Mouse (Mus musculus) layer of hippocampus, adult 2 months (tissue): ENCODE results near the gene Hist3h2ba. TPM values are rescaled to one million over a fixed set of nuclear protein-coding genes. Genes with fewer than 3 reads are reported as not detected.
"Not testable (repeated sequence)": the region's sequence is repeated elsewhere in the genome, so short reads cannot be mapped to it uniquely, and the experiment has no call there.

ENCODE experiments used
- DNase-seq, 2 experiments: peaks; one replicate each; pipeline ENCODE4 v3.0.0; 2022; ENCODE audit warnings: low spot score in 2 of 2
- H3K27ac ChIP-seq: fragments of 200-600 bp; 2 replicates; pipeline ENCODE4 v1.8.1; 2022
- H3K4me3 ChIP-seq: fragments of 200-600 bp; 2 replicates; pipeline ENCODE4 v1.8.1; 2022; ENCODE audit warnings: mild to moderate bottlenecking
- CTCF ChIP-seq: fragments of 200-600 bp; conservative IDR thresholded peaks from 2 replicates; pipeline ENCODE4 v1.8.1; 2022; ENCODE audit warnings: antibody characterized with exemption, mild to moderate bottlenecking, moderate library complexity
- total RNA-seq, 2 experiments: library from RNA; stranded (reverse); gene quantifications; 2 replicates each; pipeline ENCODE4 v1.2.3; 2021

Gene Hist3h2ba
- total RNA-seq, 2 experiments from 2014 or later = 91.3 to 103 TPM

DNA sequence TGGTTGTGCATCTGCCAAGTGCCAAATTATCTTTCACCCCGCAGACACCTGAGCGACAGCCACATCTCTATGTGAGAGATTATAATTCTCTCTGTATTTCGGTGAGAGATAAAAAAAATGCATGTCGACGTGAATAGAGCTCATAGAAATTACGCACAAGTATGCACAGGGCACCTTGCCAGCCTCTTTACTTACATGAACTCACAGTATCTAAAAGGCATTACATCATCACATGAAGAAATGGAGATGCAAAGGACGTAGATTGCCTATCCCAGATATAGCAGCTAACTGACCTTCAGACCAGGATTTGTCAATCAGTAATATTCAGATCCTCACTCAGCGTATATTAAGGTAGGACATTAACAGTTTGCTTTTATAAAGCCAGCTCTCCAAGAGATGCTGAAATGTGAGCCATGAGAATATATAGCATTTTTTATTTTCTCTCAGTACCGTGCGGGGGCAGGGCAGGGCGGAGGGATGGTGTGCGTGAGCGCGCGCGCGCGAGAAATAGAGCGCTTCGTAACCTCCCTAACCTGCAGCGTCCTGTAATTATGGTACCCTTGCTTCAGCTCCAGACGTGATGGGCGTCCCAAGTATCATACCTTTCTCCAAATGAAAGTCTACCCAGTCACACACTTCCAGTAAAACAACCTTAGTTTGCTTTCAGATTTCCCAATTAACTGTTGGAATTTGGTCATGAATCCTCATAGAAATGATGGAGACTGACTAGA is 757 bp upstream of the Hist3h2ba start:
- H3K27ac ChIP-seq = peak overlapping the region; percentile 95
- no peak for TF ChIP-seq CTCF

DNA sequence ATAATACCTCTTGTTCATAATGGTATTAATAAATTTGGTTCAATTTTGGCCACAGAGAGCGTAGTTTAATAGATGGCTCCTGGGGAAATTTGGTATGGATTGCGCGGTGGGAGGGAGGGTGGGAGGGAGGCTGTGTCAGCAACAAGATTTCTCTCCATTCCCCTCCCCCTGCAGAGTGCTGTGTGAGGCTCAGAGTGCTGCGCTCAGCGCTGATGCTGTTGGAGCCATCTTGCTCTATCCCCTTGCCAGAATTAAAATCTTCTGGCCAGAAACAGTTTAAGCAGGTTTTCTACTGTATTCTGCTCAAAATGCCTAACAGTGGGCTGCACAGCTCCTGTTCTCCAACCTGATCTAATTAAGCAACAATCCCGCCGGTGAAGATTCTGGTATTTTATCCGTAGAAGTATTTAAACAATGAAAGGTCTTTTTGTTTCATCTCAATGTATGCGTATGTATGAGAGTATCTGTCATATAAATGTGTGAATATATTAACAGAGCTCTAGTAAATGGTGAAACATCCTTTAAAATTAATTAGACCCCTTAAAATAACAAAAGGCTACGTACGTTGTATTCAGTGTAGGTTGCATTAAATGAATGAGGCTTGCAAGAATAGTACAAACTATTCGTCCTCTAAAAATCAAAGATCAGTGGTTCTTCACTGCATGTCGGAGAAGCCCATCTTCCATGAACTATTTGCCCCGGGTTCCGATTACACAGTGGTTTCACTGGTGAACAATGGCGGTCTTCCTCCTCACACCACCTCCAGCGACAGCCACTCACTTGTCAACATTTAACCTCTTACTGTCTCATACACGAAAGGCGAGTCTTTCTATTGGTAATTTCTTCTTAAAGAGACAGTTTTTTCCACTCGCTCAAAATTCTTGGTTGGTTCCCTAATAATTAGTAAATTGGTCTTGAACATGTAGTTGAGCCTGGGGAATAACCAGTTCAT is 1.0 kb downstream of the Hist3h2ba start:
- no peak for TF ChIP-seq CTCF
- Histone ChIP-seq H3K27ac (peak overlapping the region; percentile 98), H3K4me3 (peak overlapping the region; percentile 77)
- peak; percentile 69 to 77 for DNase-seq

More for the DNA sequence above, 757 bp upstream of the Hist3h2ba start:
- peak in 1 of 2 experiments; percentile 28 for DNase-seq
- peak overlapping the region; percentile 77 for H3K4me3 ChIP-seq

- no peak for TF ChIP-seq CTCF
- Histone ChIP-seq H3K4me3 (no peak overlapping the region), H3K27ac (peak overlapping the region; percentile 98; the same call in 1 of the 2 replicates)
- DNase-seq = no peak
Observed at GRCm38 (mm10) chr11:58951210-58951609, 2.5 kb downstream of the Hist3h2ba start.

DNA sequence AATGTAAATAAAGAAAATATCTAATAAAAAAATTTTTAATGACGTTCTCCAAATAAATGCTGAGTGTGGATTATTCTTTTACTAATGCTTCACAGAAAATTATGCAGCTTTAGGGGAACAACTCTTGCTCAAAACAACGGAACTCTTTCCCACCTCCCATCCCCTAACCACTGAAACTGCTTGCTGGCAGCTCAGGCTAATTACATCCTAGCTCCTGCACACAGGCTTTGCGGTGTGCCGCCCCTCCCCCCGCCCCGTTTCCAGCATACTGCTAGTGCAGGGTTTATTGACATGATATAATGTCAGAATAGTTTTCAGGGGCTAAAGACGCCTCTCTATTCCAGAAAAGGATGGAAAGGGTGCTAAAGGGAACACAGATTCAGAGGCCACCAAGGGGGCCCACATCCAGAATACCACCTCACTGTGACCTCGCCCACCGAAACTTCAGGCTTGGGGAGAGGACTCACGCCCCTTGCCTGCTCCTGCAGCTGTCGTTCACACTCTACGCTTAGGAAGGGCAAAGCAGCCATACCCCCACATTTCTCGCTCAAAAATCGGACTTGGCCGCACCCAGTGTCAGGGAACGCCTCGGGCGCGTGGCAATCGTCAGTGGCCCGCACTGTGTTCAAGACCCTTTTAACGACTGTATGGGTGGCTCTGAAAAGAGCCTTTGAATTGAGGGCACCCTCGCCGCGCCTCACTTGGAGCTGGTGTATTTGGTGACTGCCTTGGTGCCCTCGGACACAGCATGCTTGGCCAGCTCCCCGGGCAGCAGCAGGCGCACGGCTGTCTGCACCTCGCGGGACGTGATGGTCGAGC is 4.8 kb downstream of the Hist3h2ba start:
- TF ChIP-seq CTCF = peak; percentile 37; the same call in 1 of the 2 replicates
- Histone ChIP-seq H3K4me3 (peak overlapping the region; percentile 87), H3K27ac (peak overlapping the region; percentile 98)
- DNase-seq = no peak

DNA sequence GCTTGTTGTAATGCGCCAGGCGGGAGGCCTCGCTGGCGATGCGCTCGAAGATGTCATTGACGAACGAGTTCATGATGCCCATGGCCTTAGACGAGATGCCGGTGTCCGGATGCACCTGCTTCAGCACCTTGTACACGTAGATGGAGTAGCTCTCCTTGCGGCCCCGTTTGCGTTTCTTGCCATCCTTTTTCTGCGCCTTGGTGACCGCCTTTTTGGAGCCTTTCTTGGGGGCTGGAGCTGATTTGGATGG is 5.4 kb downstream of the Hist3h2ba start:
- Histone ChIP-seq H3K4me3 (peak overlapping the region; percentile 87), H3K27ac (peak overlapping the region; percentile 98)
- not testable (repeated sequence) for DNase-seq

DNA sequence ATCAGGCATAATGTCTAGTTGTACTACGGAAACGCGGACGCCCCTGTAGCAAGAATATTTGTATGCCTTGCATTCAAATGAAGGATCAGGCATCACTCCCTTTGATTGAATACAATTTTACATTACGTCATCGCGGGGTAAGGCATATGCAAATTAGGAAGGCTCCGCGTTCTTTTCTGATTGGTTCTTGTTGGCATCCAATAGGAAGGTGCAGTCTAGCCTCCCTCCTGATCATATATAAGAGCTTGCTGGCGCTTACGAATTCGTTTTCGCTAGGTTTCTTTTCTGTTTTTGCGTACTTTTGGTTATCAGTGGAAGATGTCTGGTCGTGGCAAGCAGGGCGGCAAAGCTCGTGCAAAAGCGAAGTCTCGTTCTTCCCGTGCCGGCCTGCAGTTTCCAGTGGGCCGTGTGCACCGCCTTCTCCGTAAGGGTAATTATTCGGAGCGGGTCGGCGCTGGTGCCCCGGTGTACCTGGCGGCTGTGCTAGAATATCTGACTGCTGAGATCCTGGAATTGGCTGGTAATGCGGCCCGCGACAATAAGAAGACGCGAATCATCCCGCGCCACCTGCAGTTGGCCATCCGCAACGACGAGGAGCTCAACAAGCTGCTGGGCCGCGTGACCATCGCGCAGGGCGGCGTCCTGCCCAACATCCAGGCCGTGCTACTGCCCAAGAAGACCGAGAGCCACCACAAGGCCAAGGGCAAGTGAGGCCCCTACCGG is 5.9 kb downstream of the Hist3h2ba start, which contains the start of the genes Hist3h2a and Trim17:
Gene Hist3h2a (plus strand): TSS at position 266 of the 723 bp plus-strand sequence.
Gene Trim17 (plus strand): TSS at position 266 of the 723 bp plus-strand sequence.
- TF ChIP-seq CTCF = peak; percentile 80
- H3K27ac ChIP-seq = peak within 1 kb of the TSS; percentile 98
- peak; percentile 86 to 98 for DNase-seq
- H3K4me3 ChIP-seq = peak within 1 kb of the TSS; percentile 87

GRCm38 (mm10) chr11:58955143-58955867 is 6.6 kb downstream of the Hist3h2ba start:
- Histone ChIP-seq H3K27ac (peak overlapping the region; percentile 98), H3K4me3 (peak overlapping the region; percentile 87)
- TF ChIP-seq CTCF = peak; percentile 24
- DNase-seq = no peak

- H3K4me3 ChIP-seq = peak overlapping the region; percentile 87
- H3K27ac ChIP-seq = peak overlapping the region; percentile 98
- no peak for TF ChIP-seq CTCF
- DNase-seq = no peak
Observed at GRCm38 (mm10) chr11:58955868-58956257, 7.1 kb downstream of the Hist3h2ba start.

DNA sequence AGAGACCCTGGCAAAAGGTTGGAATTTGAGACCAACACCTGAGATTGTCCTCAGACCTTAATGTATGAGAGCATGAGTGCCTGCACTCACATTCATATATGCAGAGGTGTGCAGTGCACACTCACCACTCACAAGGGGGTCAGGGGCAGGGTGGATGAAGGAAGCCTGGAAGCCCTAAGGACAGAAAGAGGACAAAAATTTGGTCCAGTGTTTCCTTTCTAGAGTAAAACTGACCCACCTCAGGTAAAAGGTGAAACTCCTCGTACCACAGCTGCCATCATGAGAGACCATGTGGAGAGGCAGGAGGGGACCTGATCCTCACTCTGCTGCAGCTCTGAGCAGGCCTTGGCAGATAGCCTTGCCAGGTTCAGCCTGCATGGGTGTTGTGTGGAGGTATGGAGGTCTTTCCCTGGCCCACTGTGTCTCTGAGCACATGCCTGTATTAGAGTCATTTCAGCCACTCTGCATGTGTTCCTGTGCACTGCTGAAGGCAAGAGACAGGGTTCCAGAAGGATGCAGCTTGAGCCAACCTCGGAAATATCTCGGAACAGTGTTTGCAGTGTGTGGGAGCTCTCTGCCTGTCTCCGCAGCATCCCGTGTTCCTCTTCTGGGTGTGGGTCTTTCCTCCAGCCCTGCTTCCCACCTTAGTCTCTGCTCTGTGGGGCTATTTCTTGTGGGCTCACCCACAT is 8.7 kb downstream of the Hist3h2ba start:
- Histone ChIP-seq H3K4me3 (peak overlapping the region; percentile 87), H3K27ac (peak overlapping the region; percentile 98)
- no peak for DNase-seq
- TF ChIP-seq CTCF = no peak

DNA sequence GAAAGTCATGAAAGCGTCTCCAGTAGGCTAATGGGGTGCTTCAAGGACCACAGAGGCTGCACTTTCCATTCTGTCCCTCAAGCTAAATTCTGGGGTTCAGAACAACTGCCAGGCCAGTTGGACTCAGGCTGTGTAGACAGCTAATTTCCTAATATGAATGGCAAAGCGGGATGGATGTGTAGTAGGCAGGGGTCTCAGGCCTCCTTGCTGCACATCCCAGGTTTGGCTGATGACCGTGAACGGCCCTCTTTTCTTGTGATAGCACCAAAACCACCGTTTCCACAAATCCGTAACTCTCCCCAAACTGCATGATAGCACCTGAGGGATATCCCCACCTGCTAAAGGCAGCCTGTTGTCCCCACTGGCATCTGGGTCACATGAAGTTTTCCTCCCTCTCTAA is 9.8 kb downstream of the Hist3h2ba start:
- no peak for TF ChIP-seq CTCF
- Histone ChIP-seq H3K4me3 (peak overlapping the region; percentile 87; the same call in 1 of the 2 replicates), H3K27ac (peak overlapping the region; percentile 98; the same call in 1 of the 2 replicates)
- no peak for DNase-seq
